15 mouse cellular contexts compared by ENCODE assay signal in genomic region chr4:141988178-141988577, GRCm38 (mm10). TPM values are rescaled to one million over a fixed set of nuclear protein-coding genes. Genes with fewer than 3 reads are reported as not detected.
"Had no signal": no experiment of that assay in that cellular context is flagged by ENCODE, and none has a peak within 500 bp of the region (broad histone marks: within the 10 kb centered on the region; RNA-seq: fewer than 3 reads in every experiment).

No protein-coding gene starts in this region.

- DNase-seq: lung, adult 18-20 months; lung, embryonic 14.5 days; lung, postnatal 10 days; lung, postnatal 4 days; midbrain, embryonic 14.5 days; retina, postnatal 1 day; right cerebral cortex, adult 18-20 months; right cerebral cortex, postnatal 25 days; right cerebral cortex, postnatal 4 days; spleen, adult 18-20 months; thymus, adult 18-20 months; thymus, postnatal 14 days; thymus, postnatal 36 days had no signal

RNA-seq across cellular contexts. Expression of gene Fhad1, which starts 26.7 kb away (rescaled TPM):
- total RNA-seq: megakaryocyte-erythroid progenitor cell, adult 5-6 weeks; neutrophil, adult 5-6 weeks had no signal
